Mouse (Mus musculus) lung, postnatal 14 days (tissue): ENCODE data around the gene Sar1b.

Experiments
- DNase-seq: peaks from one replicate; pipeline ENCODE4 v3.0.0; 2021

The Sar1b gene

GRCm38 (mm10) chr11:51831962-51832909 lies 68.7 kb downstream of the Sar1b start:
- DNase-seq, result no peak

- no peak for DNase-seq
These were observed 69.5 kb downstream of the Sar1b start for GRCm38 (mm10) chr11:51832992-51833391.

GRCm38 (mm10) chr11:51833393-51834066 lies 70.0 kb downstream of the Sar1b start:
- DNase-seq, result no peak

GRCm38 (mm10) chr11:51834067-51834411 lies 70.6 kb downstream of the Sar1b start:
- no peak for DNase-seq

- no peak for DNase-seq
These were observed 72.1 kb downstream of the Sar1b start for GRCm38 (mm10) chr11:51835598-51835997.

- no peak for DNase-seq
These were observed 73.0 kb downstream of the Sar1b start for GRCm38 (mm10) chr11:51836506-51836905.

GRCm38 (mm10) chr11:51837164-51838153 lies 74.0 kb downstream of the Sar1b start:
- no peak for DNase-seq

- no peak for DNase-seq
These were observed 75.6 kb downstream of the Sar1b start for GRCm38 (mm10) chr11:51839106-51839505.

- no peak for DNase-seq
These were observed 76.5 kb downstream of the Sar1b start for GRCm38 (mm10) chr11:51839973-51840372.

GRCm38 (mm10) chr11:51840657-51841056 lies 77.2 kb downstream of the Sar1b start:
- DNase-seq, result no peak

GRCm38 (mm10) chr11:51841149-51841548 lies 77.7 kb downstream of the Sar1b start:
- DNase-seq, result no peak
